Mouse (Mus musculus): ENCODE results near the gene Olfr1014. TPM values are rescaled to one million over a fixed set of nuclear protein-coding genes. Genes with fewer than 3 reads are reported as not detected.

Olfr1014 gene
- not detected for polyA plus RNA-seq (2017; shearing (Covaris generic))

- ATAC-seq = no peak
Observed at GRCm38 (mm10) chr2:85772413-85772812, at the start of gene Olfr1014. TSS of gene Olfr1014 (plus strand) at chr2:85772713.

DNA sequence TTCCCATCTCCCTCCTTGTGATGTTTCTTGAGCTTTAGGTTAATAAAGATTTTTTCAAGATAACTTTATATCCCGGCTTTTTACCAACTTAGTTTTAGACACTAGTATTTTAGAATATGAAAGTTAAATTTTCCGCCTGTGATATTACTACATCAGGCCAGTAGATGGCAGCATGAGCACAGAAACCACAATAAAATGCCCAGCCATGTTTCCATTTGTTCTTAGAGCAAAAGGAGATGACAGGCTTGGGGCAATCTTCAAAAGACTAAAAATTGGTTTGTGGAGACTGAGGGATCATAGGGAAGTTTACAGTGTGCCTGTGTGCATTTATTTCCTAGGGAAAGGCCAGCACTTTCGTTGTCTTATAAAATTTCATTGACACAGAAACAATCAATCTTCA is 46.7 kb upstream of the Olfr1014 start:
- ATAC-seq = no peak

GRCm38 (mm10) chr2:85753822-85754221 is 18.7 kb upstream of the Olfr1014 start:
- no peak for ATAC-seq

DNA sequence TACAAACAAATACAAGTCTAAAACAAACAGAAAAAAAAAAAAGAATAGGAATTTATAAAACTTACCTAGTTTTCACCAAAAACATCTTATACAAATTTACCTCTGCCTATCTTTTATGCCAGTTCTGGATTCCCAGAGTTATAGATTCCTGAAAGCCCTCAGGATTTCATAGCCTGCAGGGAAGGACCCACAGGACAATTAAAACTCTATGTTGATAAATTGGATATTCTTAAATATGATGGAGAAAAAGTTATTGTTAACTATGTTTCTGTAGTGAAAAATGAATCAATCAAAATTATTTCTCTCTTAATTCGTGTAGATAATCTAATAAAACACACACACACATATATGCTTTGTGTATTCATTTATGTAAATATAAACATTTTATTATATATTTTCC is 9.8 kb upstream of the Olfr1014 start, which contains the start of gene Olfr1012:
Olfr1012 (minus strand) TSS at position 101 of the 400 bp plus-strand sequence.
- ATAC-seq = no peak

GRCm38 (mm10) chr2:85766798-85767197 is 5.7 kb upstream of the Olfr1014 start, which contains the start of gene Olfr1013:
TSS of gene Olfr1013 (plus strand) at chr2:85767098.
- ATAC-seq = no peak

DNA sequence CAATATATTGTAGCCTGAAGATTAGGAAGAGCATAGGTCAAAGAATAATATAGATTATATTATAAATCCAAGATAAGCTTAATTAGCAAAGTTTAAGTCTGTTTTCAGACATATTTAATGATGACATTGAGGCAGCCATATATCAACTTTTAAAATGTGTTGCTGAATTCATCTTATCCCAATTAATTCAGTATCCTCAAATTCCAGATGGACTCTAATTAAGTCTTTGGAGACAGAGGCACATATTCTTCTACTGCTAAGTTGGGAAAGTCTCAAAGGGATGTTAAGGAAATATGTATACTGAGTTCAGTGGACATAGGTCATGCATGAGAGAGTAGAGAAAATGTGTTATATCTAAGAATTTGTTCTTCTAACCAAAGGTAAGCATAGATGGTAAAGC is 9.2 kb downstream of the Olfr1014 start, which contains the start of gene Olfr1015:
Olfr1015 (plus strand) TSS at position 301 of the 400 bp plus-strand sequence.
- ATAC-seq = no peak

- ATAC-seq = no peak
Observed at GRCm38 (mm10) chr2:85792331-85792730, 19.8 kb downstream of the Olfr1014 start.

DNA sequence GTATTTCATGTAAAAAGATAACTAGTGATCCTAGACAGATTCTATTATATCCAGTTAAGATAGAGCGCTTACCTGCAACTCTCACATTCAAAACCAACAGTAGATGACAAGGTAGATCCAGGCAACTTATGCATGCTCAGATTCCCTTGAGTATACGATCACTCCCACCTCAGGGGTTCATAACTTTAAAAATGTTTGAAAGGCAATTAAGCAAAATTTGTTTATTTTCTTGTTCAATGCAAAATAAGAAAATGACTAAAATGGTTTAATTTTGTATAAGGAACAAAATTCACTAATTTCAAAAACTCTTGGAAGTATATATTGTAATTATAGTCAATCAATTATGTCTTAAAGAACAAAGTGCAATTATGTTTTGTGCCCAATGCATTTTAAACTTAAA is 29.9 kb downstream of the Olfr1014 start, which contains the start of gene Olfr1016:
Olfr1016 (minus strand) TSS at position 101 of the 400 bp plus-strand sequence.
- ATAC-seq = no peak

- ATAC-seq = no peak
Observed at GRCm38 (mm10) chr2:85804501-85804900, 32.0 kb downstream of the Olfr1014 start.

DNA sequence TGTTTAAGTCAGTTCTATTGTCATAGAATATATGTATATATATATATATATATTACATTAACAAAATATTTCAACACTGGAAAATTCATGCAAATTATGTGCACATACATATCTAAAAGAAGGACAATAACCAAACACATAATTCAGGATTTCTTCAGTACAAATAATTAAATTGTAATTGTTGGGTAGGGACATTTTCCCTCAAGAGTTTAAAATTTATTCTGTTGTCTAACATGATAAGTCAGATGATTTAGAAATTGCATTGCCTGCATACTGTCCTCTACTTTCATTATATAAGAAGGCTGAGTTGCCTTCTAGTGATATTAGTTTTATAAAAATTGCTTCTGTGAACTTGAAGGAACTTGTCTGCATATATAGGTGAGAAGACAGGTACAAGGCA is 45.7 kb downstream of the Olfr1014 start, which contains the start of gene Olfr1018:
Olfr1018 (plus strand) TSS at position 301 of the 400 bp plus-strand sequence.
- ATAC-seq = no peak

Other genes starting within 250 kb of the Olfr1014 start
- gene Olfr996, start 193.5 kb upstream of the Olfr1014 start, polyA plus RNA-seq (2017; shearing (Covaris generic)) = not detected
- gene Olfr998, start 183.8 kb upstream of the Olfr1014 start, polyA plus RNA-seq (2017; shearing (Covaris generic)) = not detected
- gene Olfr1000, start 160.8 kb upstream of the Olfr1014 start, polyA plus RNA-seq (2017; shearing (Covaris generic)) = not detected
- gene Olfr1002, start 122.0 kb upstream of the Olfr1014 start, polyA plus RNA-seq (2017; shearing (Covaris generic)) = not detected
- gene Olfr154, start 108.3 kb upstream of the Olfr1014 start, polyA plus RNA-seq (2017; shearing (Covaris generic)) = not detected
- not detected for gene Olfr1006, start 93.9 kb upstream of the Olfr1014 start, polyA plus RNA-seq (2017; shearing (Covaris generic))
- not detected for gene Olfr1008, start 83.3 kb upstream of the Olfr1014 start, polyA plus RNA-seq (2017; shearing (Covaris generic))
- not detected for gene Olfr1009, start 57.3 kb upstream of the Olfr1014 start, polyA plus RNA-seq (2017; shearing (Covaris generic))
- gene Olfr1012, start 9.9 kb upstream of the Olfr1014 start, polyA plus RNA-seq (2017; shearing (Covaris generic)) = not detected
- not detected for gene Olfr1013, start 5.6 kb upstream of the Olfr1014 start, polyA plus RNA-seq (2017; shearing (Covaris generic))
- not detected for gene Olfr1015, start 9.3 kb downstream of the Olfr1014 start, polyA plus RNA-seq (2017; shearing (Covaris generic))
- gene Olfr1016, start 29.8 kb downstream of the Olfr1014 start, polyA plus RNA-seq (2017; shearing (Covaris generic)) = not detected
- not detected for gene Olfr1018, start 45.8 kb downstream of the Olfr1014 start, polyA plus RNA-seq (2017; shearing (Covaris generic))
- gene Olfr1019, start 72.8 kb downstream of the Olfr1014 start, polyA plus RNA-seq (2017; shearing (Covaris generic)) = not detected
- gene Olfr1020, start 74.3 kb downstream of the Olfr1014 start, polyA plus RNA-seq (2017; shearing (Covaris generic)) = not detected
- not detected for gene Olfr1022, start 95.9 kb downstream of the Olfr1014 start, polyA plus RNA-seq (2017; shearing (Covaris generic))
- not detected for gene Olfr1023, start 112.9 kb downstream of the Olfr1014 start, polyA plus RNA-seq (2017; shearing (Covaris generic))
- not detected for gene Olfr1024, start 132.3 kb downstream of the Olfr1014 start, polyA plus RNA-seq (2017; shearing (Covaris generic))
- gene Olfr1025-ps1, start 142.5 kb downstream of the Olfr1014 start, polyA plus RNA-seq (2017; shearing (Covaris generic)) = not detected
- gene Olfr1026, start 148.8 kb downstream of the Olfr1014 start, polyA plus RNA-seq (2017; shearing (Covaris generic)) = not detected
- gene Olfr1028, start 177.7 kb downstream of the Olfr1014 start, polyA plus RNA-seq (2017; shearing (Covaris generic)) = not detected
- gene Olfr1029, start 201.2 kb downstream of the Olfr1014 start, polyA plus RNA-seq (2017; shearing (Covaris generic)) = not detected
- not detected for gene Olfr1030, start 206.6 kb downstream of the Olfr1014 start, polyA plus RNA-seq (2017; shearing (Covaris generic))
- not detected for gene Olfr1031, start 217.6 kb downstream of the Olfr1014 start, polyA plus RNA-seq (2017; shearing (Covaris generic))
- gene Olfr1032, start 232.8 kb downstream of the Olfr1014 start, polyA plus RNA-seq (2017; shearing (Covaris generic)) = not detected
- gene Olfr1033, start 247.9 kb downstream of the Olfr1014 start, polyA plus RNA-seq (2017; shearing (Covaris generic)) = not detected

Measured in CD4-positive, CD25-positive, alpha-beta regulatory T cell, adult 4 months (primary cell).